Mouse (Mus musculus): ENCODE measurements around the gene Zbtb4.

The Zbtb4 gene

DNA sequence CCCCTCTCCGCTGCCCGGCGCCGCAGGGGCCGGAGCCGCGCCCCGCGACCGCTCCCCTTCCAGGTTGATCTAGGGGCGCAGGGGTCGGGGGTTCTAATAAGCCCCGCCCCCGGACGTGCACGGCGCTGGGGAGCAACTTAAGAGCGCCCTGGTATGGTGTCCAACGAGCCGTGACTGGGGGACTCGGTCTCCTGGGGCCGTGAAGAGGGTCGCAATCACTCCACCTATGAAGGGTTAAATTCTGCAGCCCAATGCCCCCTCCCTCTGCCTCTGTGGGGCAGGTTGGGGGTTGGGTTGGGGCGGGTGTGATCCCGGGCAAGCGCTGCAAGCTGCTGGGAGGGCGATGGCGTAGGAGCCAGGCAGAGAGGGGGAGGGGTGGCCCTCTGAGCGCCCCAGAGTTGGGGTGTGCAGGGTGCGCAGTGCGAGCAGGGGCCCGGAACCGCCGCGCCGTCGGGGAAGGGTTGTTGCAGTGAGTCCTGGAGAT lies 456 bp downstream of the Zbtb4 start:
- DNase-seq (ENCODE audit: low spot score) = peak; percentile 81

GRCm38 (mm10) chr11:69766872-69767624 lies 1.3 kb downstream of the Zbtb4 start:
- DNase-seq (ENCODE audit: low spot score) = peak; percentile 11

- DNase-seq (ENCODE audit: low spot score) = peak; percentile 25
Observed at GRCm38 (mm10) chr11:69767625-69767909, 1.9 kb downstream of the Zbtb4 start.

GRCm38 (mm10) chr11:69774961-69775360 lies 9.2 kb downstream of the Zbtb4 start:
- no peak for DNase-seq (ENCODE audit: low spot score)

GRCm38 (mm10) chr11:69775716-69776115 lies 10.0 kb downstream of the Zbtb4 start:
- DNase-seq (ENCODE audit: low spot score) = no peak

GRCm38 (mm10) chr11:69776488-69776887 lies 10.8 kb downstream of the Zbtb4 start:
- DNase-seq (ENCODE audit: low spot score) = no peak

- DNase-seq (ENCODE audit: low spot score) = no peak
Observed at GRCm38 (mm10) chr11:69777504-69778257, 12.0 kb downstream of the Zbtb4 start.

DNA sequence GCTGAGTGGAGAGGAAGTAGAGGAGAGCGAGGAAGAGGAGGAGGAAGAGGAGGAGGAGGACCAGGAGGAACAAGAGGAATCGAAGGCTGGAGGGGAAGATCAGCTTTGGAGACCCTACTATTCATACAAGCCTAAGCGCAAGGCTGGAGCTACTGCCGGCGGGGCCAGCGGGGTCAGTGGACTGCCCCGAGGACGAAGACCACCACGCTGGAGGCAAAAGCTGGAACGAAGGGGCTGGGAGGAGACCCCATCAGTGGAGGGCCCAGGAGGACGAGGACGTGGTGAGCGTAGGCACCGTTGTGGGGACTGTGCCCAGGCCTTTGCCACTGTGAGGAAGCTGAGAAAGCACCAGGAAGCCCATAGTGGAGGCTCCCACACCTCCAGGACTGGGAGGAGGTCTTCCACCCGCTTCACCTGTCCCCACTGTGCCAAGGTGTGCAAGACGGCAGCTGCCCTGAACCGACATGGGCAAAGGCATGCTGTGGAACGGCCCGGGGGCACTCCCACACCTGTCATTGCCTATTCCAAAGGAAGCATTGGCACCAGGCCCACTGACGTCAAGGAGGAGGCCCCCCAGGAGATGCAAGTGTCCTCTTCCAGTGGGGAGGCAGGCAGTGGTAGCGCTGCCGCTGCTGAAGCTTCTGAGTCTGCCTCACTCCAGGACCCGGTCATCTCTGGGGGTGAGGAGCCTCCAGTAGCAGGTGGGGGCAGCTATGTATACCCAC lies 12.7 kb downstream of the Zbtb4 start:
- no peak for DNase-seq (ENCODE audit: low spot score)

DNA sequence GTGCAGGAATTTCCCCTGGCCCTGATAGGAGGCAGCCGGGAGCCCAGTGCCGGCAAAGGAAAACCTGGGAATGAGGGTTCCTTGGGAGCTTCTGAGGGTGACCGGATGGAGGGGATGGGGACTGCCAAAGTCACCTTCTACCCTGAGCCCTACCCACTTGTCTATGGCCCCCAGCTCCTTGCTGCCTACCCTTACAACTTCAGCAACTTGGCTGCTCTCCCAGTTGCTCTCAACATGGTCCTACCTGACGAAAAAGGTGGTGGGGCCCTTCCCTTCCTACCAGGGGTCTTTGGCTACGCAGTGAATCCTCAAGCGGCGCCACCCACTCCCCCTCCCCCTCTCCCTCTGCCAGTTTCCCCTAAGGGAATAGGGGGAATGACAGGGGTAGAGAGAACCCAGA lies 13.3 kb downstream of the Zbtb4 start:
- DNase-seq (ENCODE audit: low spot score) = no peak

GRCm38 (mm10) chr11:69781828-69782227 lies 16.1 kb downstream of the Zbtb4 start:
- DNase-seq (ENCODE audit: low spot score) = no peak

- DNase-seq (ENCODE audit: low spot score) = no peak
Observed at GRCm38 (mm10) chr11:69784793-69785272, 19.1 kb downstream of the Zbtb4 start.

DNA sequence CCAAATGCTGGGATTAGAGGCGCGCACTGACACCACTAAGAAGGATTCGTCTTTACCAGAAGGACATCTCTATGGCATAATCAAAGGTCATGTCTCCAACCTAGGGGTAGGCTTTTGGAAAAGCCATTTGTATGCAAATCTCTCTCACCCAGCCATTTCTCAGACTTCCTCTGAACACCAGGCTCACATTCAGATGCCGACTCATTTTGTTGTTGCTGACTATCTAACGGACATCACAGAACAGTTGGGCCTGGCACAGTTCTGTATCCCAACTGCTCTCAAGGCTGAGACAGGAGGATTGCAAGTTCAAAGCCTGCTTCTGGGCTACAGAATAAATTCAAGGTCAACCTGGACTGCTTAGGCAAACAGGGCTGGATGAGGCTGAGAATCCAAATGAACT lies 21.6 kb downstream of the Zbtb4 start:
- DNase-seq (ENCODE audit: low spot score) = no peak

GRCm38 (mm10) chr11:69789431-69789830 lies 23.7 kb downstream of the Zbtb4 start:
- no peak for DNase-seq (ENCODE audit: low spot score)

DNA sequence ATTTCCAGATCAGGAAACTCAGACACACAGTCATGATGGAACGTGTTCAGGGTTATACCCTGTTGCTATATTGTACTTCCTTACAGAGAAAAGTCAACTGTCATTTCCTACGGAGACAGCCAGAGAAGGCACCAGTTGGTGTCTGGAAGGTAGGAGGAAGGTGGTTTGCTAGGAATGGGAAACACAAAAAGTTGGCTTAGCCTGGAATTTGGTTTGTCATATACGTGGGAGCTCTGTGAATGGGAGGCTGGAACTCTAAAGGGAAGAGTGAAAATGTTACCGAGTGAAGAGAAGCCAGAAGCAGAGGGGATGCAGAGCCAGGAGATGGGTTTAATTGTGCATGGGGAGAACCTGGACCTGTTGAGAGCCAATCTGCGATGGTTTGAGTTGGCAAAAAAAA lies 25.7 kb downstream of the Zbtb4 start:
- DNase-seq (ENCODE audit: low spot score) = no peak

DNA sequence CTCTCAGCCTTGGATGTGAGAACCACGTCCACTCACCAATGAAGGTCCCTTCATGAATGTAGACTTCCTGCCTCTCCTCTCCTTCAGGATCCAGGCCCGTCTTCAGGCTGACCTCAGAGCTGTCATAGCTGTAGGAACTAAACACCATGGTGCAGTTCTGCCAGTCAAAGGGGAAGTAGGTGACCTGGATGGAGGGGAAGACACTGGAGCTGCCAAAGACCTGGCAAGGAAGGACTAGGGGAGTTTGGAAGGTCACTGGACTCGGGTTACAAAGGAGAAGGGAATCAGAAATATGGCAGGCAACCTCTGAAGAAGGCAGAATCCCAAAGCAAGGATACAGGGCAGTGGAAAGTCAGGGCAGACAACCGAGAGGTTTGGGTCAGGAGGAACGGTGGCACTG lies 27.7 kb downstream of the Zbtb4 start:
- no peak for DNase-seq (ENCODE audit: low spot score)

GRCm38 (mm10) chr11:69795168-69795982 lies 29.7 kb downstream of the Zbtb4 start, which contains the start of gene Chrnb1:
Gene Chrnb1 (minus strand): TSS chr11:69795943.
- peak; percentile 96 for DNase-seq (ENCODE audit: low spot score)

DNA sequence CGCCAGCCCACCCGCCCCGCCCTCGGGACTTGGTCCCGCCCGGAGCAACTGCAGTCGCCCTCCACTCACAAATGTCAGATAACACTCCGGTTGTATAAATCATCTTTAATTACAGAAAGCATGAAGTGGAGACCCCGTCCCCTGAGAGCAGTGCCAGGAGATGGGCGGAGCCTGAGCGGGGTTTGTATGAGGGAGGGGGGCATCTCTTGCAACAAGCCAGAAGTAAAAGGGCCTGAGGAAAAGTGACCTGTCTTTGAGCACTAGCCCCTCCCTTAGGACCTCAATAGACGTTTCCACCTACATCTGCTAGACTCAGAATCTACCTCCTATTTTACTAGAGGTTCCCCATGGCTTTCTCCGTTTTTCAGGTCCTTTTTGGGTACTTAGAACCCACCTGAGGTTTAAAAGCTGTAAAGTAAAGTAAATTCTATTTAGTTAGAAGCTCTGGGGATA lies 30.3 kb downstream of the Zbtb4 start:
- no peak for DNase-seq (ENCODE audit: low spot score)

DNA sequence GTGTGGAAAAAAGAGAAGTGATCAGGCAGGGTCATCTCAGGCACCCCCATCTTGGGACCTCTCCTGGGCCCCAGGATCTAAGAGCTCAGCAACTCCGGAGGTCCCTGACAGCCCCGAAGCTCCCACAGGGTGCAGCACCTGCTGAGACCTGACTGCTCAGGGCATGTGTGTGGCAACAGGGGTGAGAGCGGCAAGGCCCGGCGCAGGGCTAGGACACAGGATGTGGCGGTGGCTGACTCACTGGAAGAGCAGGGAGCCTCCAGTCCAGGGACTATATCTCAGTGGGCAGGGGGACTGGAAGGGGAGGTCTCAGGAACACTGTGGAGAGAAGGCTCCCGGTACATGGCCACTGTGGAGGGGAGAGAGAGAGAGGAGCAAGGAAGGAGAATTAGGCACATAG lies 32.2 kb downstream of the Zbtb4 start:
- no peak for DNase-seq (ENCODE audit: low spot score)

- DNase-seq (ENCODE audit: low spot score) = no peak
Observed at GRCm38 (mm10) chr11:69799394-69800137, 33.9 kb downstream of the Zbtb4 start.

- no peak for DNase-seq (ENCODE audit: low spot score)
Observed at GRCm38 (mm10) chr11:69800138-69800391, 34.4 kb downstream of the Zbtb4 start.
